Mouse (Mus musculus): Measurements from ENCODE around the gene 2610318N02Rik.
"Not testable (repeated sequence)": the region's sequence is repeated elsewhere in the genome, so short reads cannot be mapped to it uniquely, and the experiment has no call there.

Gene 2610318N02Rik

DNA sequence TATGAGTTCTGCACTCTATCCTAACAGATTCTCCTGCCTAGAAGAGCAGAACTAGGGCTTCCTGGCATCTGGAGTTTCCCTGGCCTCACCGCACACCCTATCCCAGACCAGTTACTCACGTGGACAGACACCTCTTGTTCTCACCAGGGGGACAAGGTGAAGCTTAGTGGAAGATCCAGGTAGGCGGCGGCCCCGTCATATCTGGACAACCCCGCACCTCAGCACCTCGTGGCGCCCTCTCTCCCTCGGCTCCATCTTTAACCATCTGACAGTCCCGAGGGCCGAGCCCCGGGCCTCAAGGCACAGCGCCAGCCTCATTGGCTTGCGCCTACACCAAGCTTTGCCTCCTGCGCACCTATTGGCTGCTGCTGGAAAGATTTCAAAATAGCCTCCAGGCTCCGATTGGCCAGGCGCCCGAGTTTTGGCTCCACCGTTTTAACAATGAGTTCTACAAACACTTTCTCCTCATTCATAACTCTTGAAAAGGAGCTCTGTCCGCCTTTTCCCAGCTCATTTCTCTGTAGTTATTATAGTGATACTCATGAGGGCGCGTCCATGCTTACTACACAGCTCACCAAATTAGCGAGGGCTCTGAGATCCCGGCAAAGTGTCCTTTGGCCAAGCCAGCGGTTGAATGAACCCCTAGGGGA is at the start of gene 2610318N02Rik:
TSS of gene 2610318N02Rik (minus strand) at position 297 of the 650 bp plus-strand sequence.
- DNase-seq (ENCODE audit: inconsistent ontology term) = peak; percentile 84

DNA sequence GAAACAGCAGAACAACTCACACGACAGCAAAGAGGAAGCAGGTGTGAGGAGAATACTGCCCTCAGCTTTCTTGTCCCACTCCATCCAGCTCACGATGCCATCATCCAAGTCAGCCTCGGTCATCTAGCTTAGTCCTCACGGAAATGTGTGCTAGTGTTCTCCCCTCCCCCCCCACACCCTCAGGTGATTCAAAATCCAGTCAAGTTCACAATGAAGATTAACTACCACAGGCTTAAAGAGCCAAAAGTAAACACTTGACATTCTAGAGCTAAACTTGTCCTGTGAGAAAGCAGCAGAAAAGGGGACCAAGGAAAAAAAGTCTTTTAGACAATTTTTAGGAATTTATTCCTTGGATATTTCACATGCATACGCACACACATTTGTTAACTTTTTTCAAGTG is 43.1 kb upstream of the 2610318N02Rik start:
- DNase-seq (ENCODE audit: inconsistent ontology term) = no peak

DNA sequence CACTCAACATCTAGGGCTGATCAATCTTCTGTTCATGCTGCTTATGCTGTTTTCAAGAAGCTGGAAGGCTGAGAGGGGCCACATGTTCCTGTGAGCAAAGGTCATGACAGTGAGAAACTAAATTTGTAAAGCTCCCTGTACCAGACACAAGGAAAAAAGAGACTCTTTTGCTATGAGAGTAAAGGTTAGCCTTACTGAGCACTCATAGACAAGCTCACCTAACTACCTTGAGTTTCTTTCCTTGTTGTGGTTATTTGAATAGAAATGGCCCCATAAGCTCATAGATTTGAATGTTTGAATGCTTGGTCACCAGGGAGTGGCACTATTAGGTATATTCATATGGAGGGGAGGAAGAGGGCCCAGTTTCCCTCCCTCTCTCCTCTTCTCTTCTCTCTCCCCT is 42.2 kb upstream of the 2610318N02Rik start:
- no peak for DNase-seq (ENCODE audit: inconsistent ontology term)

DNA sequence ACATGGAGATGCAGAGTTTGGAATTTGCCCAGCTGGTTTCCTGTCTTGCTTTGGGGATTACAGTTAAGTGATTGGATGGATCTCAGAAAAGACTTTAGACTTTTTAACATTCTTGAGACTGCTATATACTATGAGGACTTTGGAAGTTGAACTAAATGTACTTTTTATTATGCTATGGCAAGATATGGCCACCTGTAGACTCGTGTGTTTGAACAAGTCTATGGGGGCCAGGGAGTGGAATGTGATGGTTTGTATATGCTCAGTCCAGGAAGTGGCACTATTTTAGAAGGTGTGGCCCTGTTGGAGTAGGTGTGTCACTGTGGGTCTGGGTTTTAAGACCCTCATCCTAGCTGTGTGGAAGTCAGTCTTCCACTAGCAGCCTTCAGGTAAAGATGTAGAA is 40.5 kb upstream of the 2610318N02Rik start:
- DNase-seq (ENCODE audit: inconsistent ontology term) = not testable (repeated sequence)

DNA sequence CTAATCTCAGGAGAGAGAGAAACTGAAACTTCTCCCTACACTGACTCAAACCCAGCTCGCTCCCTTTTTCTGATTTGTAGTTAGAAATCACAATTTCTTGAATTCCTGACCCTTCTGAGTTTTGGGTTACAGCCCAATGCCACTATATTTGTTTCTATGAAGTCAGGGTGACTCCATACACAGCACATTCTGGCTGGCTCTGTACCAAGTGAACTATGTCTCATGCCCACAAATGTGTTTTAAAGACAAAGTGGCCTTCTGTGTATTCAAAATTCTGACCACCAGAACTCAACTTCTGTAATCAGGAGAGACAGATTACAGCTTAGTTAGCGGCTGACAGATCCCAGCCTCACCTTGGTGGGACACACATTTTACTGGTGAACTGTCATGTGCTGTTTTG is 29.4 kb upstream of the 2610318N02Rik start:
- peak; percentile 36 for DNase-seq (ENCODE audit: inconsistent ontology term)

DNA sequence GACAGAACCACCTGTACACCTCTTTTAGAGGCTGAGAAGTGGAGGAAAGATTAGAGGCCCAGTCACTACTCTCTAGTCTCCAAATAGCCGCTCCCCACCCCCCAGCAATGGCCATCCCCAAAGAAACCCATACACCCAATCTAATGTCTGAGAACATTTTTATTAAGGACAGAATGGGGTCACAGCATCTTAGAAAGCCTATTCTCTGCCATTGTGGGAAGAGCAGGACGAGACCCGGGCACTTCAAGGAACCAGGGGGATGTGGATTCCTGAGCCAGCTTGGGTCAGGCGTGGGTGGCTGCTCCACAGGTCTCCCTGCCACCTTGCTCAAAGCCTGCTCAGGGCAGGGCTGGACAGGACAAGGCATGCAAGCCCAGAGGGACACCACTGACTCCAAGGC is 26.9 kb upstream of the 2610318N02Rik start:
- DNase-seq (ENCODE audit: inconsistent ontology term) = no peak

DNA sequence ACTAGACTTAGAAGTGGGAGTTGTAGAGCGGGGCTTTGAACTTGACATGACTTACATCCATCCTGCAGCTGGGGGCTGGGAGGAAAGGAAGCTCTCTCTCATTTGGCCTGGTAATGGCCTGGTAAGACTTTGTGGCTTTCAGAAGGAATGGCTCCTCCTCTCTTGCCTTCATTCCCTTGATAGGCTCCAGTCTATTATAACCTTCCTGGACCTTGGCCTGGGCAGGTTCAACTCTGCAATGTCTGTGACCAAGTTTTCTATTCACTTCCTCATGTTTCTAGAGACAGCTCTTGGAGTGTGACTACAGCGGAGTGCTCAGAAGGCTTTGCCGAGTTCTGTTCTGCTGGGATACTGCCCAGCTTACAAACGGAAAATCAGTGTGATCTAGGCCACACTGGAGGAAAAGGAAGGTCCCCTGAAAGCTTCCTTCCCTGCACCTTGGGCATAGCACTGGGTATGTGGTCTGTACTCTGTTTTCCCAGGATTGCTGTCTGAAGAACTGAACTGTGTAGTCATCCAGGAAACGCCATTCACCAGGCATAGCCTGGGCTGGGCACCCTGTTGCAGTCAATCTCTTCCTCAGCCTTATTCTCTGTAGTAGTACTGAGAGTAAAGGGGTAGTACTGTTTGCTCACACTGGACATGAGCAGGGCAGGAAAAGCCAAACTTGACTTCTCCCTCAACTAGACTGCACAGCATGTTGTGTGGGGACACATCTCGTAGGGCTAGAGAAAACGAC is 25.7 kb upstream of the 2610318N02Rik start:
- no peak for DNase-seq (ENCODE audit: inconsistent ontology term)

DNA sequence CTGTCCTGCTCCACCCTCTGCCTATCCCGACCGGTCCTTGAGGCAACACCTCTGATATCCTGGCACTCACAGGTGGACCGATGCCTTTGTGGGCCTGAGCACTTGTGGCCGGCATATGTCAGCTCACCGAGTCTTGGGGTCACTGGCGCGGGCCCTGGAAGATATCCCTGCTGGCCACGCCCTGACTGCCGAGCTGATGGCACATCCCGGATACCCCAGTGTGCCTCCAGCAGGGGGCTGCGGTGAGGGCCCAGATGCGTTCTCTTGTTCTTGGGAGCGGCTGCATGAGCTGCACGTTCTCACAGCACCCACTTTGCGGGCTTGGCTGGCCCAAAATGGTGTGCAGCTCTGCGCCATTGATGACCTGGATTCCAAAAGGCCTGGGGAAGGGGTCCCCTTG is 23.1 kb upstream of the 2610318N02Rik start:
- no peak for DNase-seq (ENCODE audit: inconsistent ontology term)

DNA sequence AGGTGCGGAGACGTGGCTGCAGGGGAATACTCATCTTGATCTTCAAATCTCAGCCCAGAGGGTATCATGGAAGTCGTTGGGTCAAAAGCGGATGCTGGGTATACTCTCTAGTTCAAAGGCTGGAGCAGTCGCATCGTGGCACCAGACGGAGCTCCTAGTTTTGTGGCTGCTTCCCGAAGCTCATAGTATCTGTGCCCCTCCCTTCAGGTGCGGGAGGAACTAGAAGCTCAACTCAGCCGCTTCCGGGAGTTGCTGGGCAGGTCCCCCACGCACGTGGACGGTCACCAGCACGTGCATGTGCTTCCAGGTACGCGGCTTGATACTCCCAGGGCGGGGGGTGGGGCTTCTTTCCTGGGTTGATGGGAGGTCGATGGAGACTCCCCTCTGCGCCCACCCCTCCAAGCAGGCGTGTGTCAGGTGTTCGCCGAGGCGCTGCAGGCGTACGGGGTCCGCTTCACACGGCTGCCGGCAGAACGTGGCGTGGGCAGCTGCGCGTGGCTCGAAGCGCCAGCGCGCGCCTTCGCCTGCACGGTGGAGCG is 22.5 kb upstream of the 2610318N02Rik start:
- DNase-seq (ENCODE audit: inconsistent ontology term) = no peak

DNA sequence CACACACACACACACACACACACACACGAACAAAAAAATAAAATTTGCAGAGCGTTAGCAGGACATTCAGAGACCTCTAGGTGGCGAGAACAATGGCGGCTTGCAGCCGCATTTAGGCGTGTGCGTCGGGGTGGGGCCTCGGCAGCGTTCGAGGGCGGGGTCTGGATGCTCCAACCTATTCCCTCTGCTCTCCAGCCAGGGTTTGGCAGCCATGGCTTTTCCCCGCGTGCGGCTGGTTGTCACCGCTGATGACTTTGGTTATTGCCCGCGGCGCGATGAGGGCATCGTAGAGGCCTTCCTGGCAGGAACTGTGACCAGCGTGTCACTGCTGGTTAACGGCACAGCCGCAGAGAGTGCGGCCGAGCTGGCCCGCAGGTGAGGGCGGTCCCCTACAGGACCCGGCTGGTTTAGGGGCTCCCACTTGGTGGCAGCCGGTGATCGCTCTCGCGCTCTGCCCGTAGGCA is 21.8 kb upstream of the 2610318N02Rik start, which contains the start of gene Ccdc116:
TSS of gene Ccdc116 (minus strand) at position 458 of the 464 bp plus-strand sequence.
- peak; percentile 89 for DNase-seq (ENCODE audit: inconsistent ontology term)

DNA sequence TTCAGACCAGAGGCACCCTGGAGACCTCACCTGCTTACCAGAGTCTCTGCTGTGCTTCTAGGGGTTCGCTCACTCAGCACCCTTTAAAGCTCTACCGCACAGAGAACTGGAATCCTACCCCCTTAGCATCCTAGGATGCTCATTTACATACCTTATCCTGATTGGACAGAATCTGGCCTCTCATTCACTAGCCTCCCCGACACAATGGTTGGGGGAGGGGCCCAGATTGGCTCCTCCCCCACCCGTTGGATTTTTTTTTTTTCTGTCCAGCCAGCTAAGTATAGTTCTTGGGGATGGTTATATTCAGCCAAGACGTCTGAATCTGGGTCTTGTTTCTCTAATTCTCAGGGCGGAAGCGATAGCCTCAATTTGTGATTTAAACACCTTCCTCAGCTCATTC is 19.4 kb upstream of the 2610318N02Rik start, which contains the start of gene Ydjc:
TSS of gene Ydjc (plus strand) at position 283 of the 400 bp plus-strand sequence.
- DNase-seq (ENCODE audit: inconsistent ontology term) = peak; percentile 14

DNA sequence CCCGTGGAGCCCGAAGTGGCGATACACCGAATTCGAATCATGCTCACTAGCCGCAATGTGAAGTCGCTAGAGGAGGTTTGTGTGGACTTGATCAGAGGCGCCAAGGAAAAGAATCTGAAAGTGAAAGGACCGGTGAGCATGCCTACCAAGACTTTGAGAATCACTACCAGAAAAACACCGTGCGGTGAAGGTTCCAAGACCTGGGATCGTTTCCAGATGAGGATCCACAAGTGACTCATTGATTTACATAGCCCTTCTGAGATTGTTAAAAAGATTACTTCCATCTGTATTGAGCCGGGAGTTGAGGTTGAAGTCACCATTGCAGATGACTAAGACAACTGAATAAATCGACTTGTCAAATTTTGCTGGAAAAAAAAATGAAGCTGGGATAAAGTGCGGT is 12.4 kb upstream of the 2610318N02Rik start:
- DNase-seq (ENCODE audit: inconsistent ontology term) = no peak

DNA sequence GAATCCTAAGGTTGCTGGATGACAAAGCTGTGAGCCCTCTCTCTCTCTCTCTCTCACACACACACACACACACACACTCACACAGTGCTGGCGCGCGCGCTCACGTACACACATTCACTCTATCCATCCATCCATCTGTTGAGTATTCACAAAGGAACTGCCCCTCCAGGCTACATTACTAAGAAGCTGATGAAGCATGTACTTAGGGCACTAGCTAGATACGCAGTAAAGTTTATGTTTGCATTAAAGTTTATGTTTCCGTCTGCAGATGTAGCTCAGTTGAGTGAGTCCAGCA is 7.9 kb upstream of the 2610318N02Rik start:
- no peak for DNase-seq (ENCODE audit: inconsistent ontology term)

DNA sequence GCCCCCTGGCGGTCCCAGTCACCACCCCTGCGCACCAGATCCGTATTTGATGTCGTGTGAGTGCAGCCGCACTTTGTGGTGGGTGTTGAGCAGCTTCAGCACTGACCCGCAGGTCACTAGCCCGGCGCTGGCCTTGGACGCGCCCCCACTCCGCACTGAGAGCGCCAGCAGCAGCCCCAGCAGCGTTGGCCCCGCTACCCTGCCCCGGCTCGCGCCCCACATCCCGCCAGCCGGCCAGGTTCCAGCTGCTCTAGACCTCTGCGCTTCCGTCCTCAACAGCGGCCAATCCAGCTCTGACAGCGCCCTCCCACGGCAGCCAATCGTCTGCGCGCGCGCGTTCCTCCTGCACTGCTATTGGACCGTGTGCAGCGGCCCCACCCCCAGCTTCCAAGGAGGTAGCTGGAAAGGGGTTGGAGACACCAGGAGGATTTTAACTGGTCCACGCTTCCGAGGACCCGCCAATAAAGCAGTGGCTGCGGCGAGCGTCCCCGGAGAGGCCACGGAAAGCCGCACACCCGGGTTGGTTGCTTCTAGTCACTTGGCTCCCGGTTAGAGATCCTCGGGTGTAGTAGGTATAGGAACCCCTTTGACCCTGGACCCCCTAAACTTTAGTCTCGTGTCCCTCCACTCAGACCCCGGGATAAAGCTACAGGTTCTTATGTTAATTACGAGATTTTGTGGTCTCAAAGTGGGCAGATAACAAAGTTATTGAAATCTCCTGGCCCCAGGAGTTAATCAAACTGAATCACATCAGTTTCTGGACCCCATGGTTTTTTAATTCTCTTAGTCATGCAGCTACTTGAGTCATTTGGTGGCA is 7.3 kb upstream of the 2610318N02Rik start, which contains the start of gene Sdf2l1:
TSS of gene Sdf2l1 (minus strand) at position 295 of the 817 bp plus-strand sequence.
- DNase-seq (ENCODE audit: inconsistent ontology term) = peak; percentile 100

DNA sequence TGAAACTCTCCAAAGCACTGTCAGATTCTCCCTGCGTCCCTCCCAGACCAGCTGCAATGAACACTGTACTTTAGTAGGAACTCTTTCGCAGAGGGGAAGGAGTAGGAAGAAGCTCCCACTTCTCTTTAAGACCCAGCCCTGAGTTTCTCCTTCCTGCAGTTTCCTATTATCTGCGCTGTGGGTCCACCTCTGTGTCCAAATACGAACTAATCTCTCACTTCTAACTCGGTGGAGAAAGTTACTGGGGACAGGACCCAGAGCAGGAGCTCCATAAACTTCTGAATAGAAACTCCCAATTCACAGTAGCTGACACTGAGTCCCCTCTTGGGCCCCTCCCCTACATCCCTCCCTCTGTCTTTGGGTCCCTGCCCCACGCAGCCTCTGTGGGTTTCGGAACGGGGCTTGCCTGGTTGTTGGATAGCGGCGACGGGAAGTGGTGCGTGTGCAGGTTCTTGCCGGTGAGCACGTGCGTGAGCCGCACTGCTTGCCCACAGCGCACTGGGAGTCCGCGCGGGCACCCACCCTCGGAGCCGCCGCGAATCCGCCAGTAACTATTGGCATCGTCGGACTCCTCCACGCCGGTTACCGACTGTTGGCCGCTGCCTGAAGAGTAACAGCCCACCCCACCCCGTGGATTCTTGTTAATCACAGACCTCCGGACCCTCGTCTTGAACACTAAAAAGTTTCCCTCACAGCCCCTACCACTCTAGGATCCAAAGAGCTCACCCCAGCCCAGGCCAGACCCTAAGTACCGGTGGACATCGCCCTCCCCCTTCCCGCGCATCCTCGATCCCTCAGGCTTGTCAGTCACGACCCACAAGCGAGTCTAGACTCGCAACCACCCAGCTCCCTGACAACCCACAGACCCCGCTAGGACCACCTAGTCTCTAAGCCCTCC is 6.5 kb upstream of the 2610318N02Rik start:
- DNase-seq (ENCODE audit: inconsistent ontology term) = no peak

DNA sequence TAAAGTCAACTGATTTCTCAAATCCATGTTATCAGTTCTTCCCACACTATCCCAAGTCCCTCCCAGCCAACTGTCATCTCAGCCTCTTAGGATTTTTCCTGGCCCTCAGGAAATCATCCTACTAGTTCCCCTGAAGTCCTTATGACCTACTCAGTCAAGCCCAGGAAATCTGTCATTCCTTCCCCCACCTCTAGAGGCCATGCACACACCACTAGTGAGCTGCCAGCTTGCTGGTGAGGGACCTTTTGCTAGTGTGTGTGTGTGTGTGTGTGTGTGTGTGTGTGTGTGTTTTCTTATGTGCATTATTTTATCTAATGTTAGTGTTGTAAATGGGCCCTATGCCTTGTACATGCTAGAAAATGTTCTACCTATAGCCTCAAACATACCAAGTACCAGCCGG is 2.3 kb upstream of the 2610318N02Rik start:
- DNase-seq (ENCODE audit: inconsistent ontology term) = no peak

DNA sequence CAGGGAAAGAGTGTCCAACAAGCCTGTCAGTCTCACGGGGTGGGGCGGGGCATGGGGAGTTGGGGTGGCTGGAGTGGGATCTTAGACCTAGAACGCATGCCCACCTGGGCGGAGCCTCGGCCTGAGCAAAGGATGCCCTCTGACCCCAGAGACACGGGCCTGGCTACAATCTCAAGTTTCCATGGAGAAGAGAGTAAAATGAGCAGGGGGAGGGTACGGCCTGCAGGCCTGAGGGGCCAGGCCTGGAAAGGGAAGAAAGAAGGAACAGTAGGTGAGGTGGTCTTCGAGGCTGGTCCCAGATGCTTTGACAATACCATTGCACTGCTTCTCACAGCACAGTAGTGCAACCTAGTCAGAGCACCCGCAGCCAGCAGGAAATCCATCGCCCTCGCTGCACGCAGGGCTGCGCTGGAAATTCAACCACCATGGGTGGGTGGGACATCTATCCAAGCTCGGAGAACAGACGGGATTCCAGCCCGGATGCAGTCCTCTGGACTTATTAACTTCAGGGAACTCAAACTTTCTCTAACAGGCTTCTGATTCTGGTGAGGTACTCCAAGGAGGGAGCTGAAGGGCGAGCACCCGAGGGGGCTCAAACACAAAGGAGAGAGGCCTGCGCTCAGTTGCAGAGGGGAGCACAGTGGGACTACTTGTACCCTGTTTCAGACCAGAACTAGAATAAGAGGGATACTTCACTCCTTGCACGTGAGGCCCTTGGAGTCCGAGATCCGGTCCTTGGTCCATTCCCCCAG is 672 bp downstream of the 2610318N02Rik start:
- no peak for DNase-seq (ENCODE audit: inconsistent ontology term)

DNA sequence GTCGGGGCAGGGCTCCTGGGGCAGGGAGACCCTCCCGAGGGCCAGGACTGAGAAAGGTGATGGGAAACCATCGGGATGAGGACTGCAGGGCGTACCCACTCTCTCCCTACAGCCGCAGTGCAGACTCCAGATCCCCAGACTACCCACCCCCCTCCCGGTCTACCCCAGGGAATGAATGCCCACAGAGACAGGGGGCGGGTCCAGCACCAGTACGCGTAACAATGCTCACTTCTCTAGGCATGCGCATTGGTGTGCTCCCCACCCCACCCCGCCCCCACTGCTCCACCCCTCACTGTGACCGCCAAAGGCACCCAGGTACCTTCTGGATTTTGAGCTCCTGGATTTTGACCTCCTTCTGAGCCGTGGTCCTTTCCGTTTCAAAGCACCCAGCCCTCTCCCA is 3.4 kb downstream of the 2610318N02Rik start:
- no peak for DNase-seq (ENCODE audit: inconsistent ontology term)

DNA sequence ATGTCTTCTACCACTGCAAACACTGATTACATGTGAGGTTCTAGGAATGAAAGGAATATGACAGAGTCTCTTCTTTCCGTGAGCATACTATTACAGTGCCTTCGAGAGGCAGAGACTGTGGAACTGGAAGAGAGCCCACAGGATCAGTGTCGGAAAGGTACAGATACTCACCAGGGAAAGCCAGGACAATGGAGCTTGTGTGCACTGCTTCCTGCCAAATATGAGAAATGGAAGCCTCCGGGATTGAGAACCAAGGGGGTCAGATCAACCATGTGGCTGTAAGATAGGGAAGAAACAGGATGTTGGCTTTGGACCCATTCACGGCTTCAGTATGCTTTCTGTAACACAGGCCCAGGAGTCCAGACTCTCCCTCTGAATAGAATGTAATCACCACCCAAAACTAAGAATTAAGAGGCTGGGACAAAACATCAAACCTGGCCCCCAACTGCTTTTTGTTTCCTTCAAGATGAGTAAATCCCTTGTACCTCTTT is 7.6 kb downstream of the 2610318N02Rik start:
- no peak for DNase-seq (ENCODE audit: inconsistent ontology term)
